Mouse (Mus musculus) left cerebral cortex, postnatal 25 days (tissue): ENCODE data around the gene Iqcf5. TPM values are rescaled to one million over a fixed set of nuclear protein-coding genes. Genes with fewer than 3 reads are reported as not detected.
A peak's percentile ranks its signal among the peaks of the same experiment; 100 is the strongest.

Experiments
- DNase-seq, 2 experiments: peaks; one replicate each; pipeline ENCODE4 v3.0.0; 2022; ENCODE audit warnings: low spot score in 2 of 2, mixed read lengths in 1 of 2
- intact Hi-C: fragments of 180-260 bp; cut with DNase I; formaldehyde crosslinking; loops from one replicate; pipeline ENCODE4 v1.15.1; 2025
- total RNA-seq, 2 experiments: library from RNA; stranded (reverse); gene quantifications; 2 replicates each; pipeline ENCODE4 v1.2.3; 2021

The Iqcf5 gene
- total RNA-seq, result not detected

DNA sequence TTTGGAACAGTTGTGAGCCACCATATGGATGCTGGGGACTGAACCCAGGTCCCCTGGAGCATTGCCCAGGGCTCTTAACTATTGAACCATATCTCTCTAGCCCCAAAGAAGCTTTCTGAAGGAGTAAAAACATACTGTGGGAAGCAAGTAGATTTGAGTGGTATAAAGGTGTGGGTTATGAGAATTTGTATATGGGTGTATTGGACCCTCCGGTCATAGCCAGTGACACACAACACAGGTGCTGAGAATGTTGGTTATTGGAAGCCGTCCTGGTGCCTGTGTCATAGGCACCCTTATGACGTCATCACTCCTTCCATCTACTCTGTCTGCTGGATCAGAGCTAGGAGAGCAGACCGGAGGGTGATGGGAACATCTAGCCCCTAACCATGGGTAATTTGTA is at the start of gene Iqcf5:
TSS of gene Iqcf5 (plus strand) at position 301 of the 400 bp plus-strand sequence.
- intact Hi-C loops, result no loop called here
- DNase-seq, result no peak

DNA sequence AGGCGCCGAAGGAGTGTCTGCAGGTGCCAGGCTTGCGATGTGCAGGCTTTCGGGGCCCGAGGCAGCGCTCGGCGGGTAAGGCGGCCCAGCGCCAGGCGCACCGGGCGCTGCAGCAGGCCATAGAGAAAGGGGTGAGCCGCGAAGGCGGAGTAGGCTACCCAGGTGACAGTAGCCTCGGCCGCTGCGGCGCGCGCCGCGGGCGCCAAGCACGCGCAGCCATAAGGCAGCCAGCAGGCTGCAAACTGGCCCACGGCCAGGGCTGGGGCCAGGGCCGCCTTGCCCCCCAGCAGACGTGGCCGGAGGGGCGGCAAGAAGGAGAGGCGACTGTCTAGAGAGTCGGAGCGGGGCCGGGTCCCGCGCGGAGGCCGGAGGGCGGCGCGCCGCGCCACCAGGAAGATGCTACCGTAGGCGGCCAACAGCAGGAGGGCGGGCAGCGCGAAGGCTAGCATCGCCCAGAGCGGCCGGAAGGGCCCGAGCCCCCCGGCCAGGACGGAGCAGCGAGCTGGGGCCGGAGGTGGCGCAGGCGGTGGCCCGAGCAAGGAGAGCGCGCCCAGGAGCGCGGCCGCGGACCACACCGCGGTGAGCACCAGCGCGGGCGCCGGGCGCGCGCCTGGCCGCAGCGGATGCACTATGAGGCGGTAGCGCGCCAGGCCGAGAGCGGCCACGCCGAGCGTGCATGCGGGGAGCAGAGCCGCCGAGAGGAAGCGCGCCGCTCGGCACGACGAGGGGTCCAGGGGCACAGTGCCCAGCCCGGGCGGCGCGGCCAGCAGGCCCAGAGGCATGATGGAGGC is 49.4 kb upstream of the Iqcf5 start:
- peak; percentile 78 to 85 for DNase-seq
- intact Hi-C loops, result no loop called here

DNA sequence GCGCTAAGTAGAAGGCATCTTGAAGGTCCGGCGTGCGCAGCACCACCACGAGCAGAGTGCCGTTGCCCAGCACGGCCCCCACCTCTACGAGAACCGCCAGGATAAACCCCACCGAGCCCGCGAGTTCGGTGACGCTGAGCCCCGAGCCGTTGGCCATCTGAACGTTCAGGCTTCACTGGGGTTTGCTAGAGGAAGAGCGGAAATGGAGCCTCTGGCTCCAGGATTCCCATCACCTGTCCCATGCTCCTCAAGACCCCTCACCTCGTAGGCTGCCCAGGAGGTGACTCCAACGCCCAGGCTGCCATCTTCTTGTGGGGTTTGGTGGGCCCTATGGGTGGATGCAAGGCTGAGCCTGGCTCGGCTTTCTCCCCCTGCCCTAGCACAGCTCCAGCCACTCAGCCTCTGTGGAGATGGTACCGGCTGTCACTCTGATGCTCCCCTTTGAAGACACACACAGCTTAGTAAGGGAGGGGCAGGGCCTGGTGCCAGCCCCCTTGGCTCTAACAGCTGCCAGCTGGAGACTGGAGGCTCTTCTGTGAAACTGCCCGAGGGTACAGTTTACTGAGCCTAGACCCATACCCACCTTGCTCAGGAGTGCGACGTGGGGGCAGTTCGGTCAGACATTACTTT is 48.7 kb upstream of the Iqcf5 start, which contains the start of gene Gpr62:
TSS of gene Gpr62 (minus strand) at position 368 of the 630 bp plus-strand sequence.
- peak in 1 of 2 experiments; percentile 57 for DNase-seq
- intact Hi-C loops, result no loop called here

DNA sequence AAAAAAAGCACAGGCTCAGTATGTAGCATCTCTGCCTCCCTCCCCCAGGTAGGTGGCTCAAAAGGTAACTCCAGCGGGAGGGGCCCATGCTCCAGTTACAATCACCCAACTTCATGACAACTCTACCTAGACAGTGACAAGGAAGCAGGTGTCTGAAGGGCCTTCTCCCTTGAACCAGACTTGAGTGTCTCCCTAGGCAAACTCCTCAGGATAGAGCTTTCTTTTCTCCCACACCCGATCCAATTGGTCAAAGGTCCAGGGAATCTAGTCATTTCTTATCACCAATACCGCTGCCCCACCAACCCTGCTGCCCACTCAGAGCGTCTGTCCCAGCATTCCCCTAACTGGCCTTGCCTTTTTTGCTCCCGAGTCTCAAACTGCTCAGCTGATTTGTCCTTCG is 47.7 kb upstream of the Iqcf5 start:
- no peak for DNase-seq
- intact Hi-C loops, result no loop called here

DNA sequence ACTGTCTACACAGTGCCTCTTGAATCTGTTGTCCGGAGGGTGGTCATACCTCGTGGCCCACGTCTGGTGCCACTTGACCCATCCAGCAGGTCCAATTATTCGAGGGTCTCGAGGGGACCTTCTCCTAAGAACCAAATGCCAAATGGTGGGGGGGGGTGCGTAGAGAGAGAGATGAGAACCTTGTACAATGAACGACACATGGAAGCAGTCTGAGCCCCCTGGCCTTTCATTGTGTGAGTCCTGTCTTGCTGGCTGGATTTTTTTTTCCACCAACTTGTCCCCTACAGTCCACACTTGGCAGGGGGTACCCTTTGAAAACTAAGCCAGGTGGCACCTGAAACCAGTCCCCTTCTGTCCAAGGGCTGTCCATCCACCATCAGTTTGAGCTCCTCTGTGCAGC is 46.6 kb upstream of the Iqcf5 start:
- no peak for DNase-seq
- intact Hi-C loops, result no loop called here

DNA sequence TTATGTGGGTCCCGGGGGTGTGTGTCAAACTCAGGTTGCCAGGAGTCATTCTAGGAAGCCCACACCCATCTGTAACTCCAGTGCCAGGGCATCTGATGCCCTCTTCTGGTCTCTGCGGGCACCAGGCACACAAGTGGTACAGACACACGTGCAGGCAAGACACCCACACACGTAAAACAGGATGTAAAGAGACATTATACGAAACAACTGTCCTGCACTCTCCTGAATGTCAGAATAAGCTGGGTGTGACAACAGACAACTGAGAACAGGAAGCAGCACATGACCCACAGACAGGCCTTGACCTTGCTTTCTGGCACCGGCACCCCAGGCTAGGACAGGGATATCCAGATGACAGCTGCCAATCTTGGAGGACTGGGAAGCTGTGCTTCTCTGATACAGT is 45.1 kb upstream of the Iqcf5 start:
- intact Hi-C loops, result no loop called here
- DNase-seq, result no peak

DNA sequence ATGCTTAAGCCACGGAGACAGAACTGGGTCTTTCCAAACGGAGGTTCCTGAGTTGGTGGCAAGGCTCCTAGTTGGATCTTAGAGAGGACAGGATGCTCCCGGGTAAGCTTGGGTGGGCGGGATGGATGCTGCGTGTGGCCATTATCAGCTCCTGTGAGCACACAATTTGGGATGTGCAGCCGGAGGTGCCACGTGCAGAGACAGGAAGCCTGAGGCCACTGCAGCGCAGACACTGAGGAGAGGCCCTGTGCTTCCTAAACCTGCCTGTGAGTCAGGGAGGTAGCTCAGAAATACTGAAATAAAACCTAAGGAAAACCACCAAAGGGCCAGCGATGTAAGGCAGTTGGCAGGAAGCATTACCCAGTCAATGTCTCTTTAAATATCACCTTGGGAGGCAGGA is 44.6 kb upstream of the Iqcf5 start:
- intact Hi-C loops, result no loop called here
- DNase-seq, result no peak

DNA sequence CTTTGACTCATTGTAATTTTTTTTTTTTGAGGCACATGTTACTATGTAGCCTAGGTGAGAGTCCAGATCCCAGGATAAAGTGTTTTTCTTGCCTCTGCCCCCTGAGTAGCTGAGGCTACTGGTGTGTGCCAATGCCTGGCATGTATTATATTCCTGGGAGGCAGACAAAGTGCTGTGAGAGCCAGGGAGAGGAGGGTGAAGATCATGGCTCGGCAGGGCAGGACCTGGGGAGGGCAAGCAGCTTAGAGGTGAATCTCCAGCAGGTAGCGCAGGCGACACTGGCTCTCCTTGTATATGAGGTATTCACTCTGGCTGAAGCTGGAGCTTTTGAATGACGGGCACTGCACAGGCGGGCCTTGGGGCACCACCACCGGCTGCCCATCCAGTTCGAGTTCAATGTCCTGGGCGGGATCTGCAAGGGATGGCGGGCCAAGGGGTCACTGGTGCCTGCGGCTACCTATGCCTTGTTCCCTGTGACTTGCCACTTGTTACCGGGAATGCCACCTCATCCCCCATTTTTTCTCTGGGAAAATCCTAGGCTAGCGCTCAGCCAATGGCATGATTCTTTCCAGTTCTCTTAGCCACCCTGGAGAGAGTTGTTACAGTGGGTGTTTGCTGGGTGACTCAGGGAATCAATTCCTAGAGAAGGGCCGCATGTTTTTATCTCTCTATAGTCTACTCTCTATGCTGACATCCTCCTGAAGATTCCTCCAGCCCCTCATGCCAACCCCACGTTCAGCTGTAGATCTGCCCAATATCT is 43.2 kb upstream of the Iqcf5 start:
- peak in 1 of 2 experiments; percentile 50 for DNase-seq
- intact Hi-C loops, result no loop called here

DNA sequence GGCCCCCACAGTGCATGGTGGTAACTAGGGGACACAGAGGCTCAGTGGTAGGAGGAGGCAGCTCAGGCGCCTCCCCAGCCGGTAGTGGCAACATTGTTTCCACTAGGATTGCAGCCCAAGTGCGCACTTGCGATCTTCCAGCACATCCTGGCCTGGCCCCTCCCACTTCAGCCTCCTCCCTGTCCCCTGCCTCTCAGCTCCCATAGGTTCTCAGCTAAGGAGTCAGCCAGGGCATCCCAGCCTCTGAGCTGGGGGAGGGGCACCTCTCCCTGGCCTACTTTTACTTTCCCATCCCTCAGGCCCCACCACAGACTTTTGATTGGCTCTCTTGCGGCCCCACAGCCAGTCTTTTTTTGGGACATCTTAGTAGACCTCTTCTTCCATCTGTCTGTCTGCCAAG is 42.5 kb upstream of the Iqcf5 start:
- peak in 1 of 2 experiments; percentile 59 for DNase-seq
- intact Hi-C loops, result no loop called here

DNA sequence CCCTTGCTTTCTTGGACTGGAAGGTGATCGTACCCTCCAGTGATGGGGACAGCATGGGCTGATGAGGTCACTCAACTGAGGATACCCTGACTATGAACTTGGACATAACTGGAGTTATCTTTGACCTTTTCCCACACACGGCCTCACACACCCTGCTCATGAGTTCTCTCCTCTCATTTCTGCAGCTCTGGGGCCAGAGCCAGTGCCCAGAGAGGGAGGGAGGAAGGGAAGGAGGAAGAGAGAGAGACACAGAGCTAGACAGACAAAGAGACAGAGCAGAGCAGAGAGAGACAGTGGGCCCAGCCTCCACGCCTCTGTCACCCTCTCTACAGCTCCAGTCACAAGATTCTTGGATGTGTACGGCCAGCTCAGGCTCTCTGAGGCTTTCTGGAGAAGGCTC is 42.1 kb upstream of the Iqcf5 start:
- intact Hi-C loops, result no loop called here
- DNase-seq, result no peak

DNA sequence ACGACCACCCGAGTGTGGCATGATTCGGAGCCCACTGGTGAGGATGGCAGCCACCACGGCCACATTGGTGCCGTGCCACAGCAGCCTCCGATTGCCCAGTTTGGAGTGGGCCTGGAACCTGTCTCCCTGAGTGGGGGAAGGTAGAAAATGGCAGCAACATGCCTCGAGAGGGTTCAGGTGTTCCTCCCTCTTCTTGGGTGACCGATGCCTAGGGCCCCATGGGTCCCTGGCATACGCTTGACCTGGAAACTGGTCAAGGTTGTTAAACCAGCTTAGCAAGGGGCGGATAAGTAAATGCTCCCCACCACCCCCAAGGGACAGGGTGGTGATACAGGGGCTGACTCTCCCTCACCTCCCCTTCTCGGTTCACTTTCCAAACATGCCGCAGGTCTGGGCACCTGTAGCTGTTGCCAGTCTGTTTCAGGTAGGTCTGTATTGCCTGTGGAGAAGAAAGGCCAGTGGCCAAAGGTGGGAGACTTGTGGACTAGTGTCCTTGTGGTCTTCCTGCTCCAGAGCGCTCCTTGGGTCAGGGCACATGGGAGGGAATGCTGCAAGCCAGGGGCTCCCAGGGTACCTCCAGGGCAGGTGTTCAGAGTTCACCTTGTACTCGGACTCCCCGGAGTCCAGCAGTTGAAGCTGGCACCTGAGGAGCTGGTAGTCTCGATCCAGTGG is 41.2 kb upstream of the Iqcf5 start:
- DNase-seq, result no peak
- intact Hi-C loops, result no loop called here

DNA sequence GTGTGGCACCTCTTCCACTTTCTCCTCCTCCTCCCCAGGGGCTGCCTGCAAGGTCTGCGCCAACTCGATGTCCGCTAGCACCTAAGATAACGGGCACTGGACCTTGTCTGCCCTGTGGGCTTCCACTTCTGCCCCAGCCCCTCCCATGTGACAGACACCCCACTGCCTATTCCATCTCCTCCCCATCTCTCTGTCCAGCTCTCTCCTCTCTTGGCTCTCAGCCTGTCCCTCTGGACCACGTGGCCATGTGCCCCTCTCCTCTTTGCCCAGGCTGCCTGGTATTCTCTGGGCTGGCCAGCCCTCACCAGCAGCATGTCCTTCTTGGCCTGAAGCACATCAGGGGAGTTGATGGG is 40.6 kb upstream of the Iqcf5 start:
- intact Hi-C loops, result no loop called here
- DNase-seq, result no peak

DNA sequence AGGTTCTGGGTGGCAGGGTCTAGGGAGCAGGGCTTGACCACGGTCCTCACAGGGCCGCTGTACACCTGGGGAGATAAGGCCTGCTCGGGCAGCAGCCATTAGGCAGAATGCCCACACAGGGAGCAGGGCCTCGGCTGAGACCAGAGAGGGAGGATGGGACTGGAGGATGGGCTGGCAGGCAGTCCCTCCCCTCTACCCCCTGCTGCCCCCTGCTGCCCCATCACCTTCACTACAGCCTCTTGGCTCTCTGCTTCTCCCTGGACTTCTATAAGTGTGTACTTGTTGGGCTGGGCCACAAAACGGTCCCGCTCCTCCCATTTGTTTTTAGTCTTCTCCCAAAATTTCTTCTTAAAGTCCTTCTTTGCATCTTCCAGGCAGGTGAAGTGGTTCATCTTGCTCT is 39.9 kb upstream of the Iqcf5 start:
- intact Hi-C loops, result no loop called here
- no peak for DNase-seq

DNA sequence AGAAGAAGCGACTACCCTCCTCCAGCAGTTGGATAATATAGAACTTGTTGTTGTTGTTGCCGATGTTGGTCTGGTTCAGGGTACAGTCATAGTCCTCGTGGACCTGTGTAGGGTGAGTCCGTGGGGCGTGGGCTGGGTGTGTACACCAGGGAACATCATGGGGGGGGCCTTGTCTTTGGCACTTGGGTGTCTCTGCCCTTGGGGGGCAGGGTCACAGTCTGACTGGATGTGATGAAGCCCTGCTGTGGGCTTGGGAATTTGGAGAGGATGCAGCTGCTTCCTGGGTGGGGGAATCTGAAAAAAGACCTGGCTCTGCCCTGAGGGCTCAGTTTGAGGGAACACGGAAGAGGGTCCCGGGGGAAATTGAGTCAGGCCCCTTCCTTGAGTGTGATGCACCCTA is 39.3 kb upstream of the Iqcf5 start:
- intact Hi-C loops, result loop anchor here (5.0 kb wide), 1 partner anchor 108 kb away; the partner anchor contains the start of gene Dusp7
- DNase-seq, result no peak

DNA sequence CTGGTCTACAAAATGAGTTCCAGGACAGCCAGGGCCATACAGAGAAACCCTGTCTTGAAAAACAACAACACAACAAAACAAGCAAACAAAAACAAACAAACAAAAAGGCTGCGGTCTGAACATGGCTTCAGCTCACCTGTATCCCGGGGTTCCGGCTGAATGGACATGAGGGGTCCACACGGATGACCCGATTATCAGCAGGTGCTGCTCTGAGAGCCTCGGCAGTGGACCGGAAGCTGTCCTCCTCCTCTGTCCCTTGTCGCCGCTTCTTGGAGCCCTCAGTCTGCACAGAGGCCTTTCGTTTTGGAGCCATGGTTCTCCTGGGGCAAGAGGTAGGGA is 38.7 kb upstream of the Iqcf5 start, which contains the start of gene Rrp9:
TSS of gene Rrp9 (plus strand) at position 301 of the 339 bp plus-strand sequence.
- intact Hi-C loops, result loop anchor here (2.0 to 5.0 kb wide), 4 partner anchors 27 to 187 kb away; partner anchors contain the start of genes Dusp7 and Rpl29
- no peak for DNase-seq

DNA sequence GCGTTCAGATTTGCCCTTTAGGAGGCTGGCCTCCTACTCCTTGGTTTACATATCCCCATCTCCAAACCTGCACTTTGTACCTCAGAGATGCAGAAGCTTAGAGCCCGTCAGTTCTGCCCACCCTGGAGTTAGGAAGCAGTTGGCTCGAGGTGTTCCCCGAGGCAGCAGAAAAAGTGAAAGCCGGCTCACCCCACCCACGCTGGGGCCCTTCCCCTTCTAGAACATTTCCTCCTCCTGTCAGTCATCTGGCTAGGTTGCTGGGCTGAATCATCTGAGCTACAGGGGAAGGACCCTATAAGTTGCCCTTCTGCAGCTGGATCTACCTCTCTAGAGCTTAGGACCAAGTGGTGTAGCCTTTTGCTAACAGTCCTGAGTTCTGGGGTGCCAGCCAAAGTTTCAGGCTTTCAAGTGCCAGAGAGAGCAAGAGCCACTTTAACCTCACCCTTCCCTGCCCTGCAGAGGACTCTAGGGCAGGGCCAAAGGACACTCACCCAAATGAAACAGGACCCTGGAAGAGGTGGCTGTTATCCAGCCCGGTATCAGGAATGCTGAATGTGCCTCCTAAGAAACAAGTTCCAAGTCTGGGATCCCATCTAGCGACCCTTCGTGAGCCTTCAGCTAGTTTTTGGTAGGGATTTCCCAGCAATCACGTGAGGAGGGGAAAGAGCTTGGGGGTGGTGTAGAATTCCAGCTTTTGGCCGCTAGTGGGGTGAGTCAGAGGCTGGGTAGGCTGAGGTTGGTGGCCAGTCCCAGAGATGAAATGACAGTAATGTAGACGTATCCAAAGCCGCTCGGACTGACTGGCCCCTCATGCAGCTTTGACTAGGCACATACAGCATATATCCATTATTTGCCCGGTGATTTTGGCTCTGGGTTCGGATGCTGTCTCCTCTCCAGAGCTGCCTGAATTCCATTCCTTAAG is 38.1 kb upstream of the Iqcf5 start:
- intact Hi-C loops, result loop anchor here (2.0 to 5.0 kb wide), 4 partner anchors 27 to 187 kb away; partner anchors contain the start of genes Dusp7 and Rpl29
- DNase-seq, result no peak

DNA sequence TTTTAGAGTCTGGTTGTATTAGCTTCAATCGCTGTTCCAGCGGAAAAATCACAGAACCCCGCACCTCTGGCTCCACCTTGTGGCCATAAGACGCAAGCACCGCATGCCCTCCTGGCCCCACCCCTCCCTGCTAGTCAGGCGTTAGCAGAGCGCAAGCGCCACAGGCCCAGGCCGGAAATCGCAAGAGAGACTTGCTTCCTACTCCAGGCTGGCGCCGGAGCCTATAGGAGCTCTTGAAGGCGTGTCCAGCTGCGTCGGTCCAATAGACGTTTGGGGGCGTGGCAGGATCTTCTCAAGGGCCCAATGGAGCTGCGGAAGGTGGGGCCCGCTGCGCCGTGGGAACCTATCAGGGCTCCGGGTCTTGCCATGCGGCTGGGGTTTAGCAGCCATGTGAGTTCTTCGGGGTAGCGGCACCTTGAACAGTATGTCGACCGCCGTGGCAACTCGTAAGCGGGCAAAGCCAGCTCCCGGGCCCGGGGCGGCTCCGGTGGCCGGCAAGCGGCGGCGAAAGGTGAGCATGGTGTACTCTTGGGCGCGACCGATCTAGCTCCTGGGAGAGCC is 37.4 kb upstream of the Iqcf5 start, which contains the start of gene Parp3:
TSS of gene Parp3 (minus strand) at position 26 of the 561 bp plus-strand sequence.
- intact Hi-C loops, result loop anchor here (2.0 to 5.0 kb wide), 4 partner anchors 28 to 188 kb away; partner anchors contain the start of genes Dusp7 and Rpl29
- DNase-seq, result peak; percentile 99 to 100

DNA sequence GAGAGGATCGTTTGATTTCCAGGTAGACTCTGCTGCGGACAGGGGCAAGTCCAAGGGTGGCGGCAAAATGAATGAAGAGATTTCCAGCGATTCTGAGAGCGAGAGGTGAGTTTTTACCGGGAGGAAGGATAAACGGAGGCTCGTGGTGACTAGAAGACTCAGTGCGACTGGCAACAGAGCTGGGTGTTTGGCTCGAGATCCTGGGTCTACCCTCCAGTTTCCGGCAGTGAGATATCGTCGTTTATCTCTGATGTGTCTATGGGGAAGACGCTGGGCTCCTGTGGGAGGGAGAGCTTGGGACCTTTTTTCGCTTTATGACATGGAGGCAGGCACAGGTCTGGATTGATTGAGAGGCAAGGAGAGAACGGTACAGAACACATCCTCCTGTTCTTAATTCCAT is 36.7 kb upstream of the Iqcf5 start:
- no peak for DNase-seq
- intact Hi-C loops, result loop anchor here (2.0 to 5.0 kb wide), 4 partner anchors 29 to 189 kb away; partner anchors contain the start of genes Dusp7 and Rpl29
